Mouse (Mus musculus) heart, embryonic 14.5 days (tissue): ENCODE measurements around the gene 2410004P03Rik. TPM values are rescaled to one million over a fixed set of nuclear protein-coding genes. Genes with fewer than 3 reads are reported as not detected.

Source experiments
- ATAC-seq: fragments of 200-750 bp; cut with Nextera tagmentation; 2 replicates; pipeline ENCODE4 v1.8.0; 2017; ENCODE audit warnings: low read depth, moderate TSS enrichment; ENCODE audit not compliant: insufficient number of reproducible peaks, insufficient read depth, low FRiP score
- H3K27ac ChIP-seq, 2 experiments: fragments of 200-500 bp in 1 of 2; fragments of 300-500 bp in 1 of 2; sonication (generic) in 1 of 2; replicated peaks in 1 of 2; 2 replicates each; pipeline ENCODE4 v1.5.1; 2012 to 2014; ENCODE audit warnings: low read depth in 2 of 2, low read length in 2 of 2, control low read depth in 1 of 2, mild to moderate bottlenecking in 1 of 2, mixed read lengths in 1 of 2; ENCODE audit not compliant: control insufficient read depth in 1 of 2, insufficient read depth in 1 of 2
- H3K27me3 ChIP-seq: fragments of 300-500 bp; sonication (generic); 2 replicates; pipeline ENCODE4 v1.6.1; 2014; ENCODE audit warnings: mild to moderate bottlenecking, low read length, control low read depth; ENCODE audit not compliant: control insufficient read depth, insufficient read depth
- H3K36me3 ChIP-seq: fragments of 300-500 bp; sonication (generic); 2 replicates; pipeline ENCODE4 v1.6.1; 2014; ENCODE audit warnings: mild to moderate bottlenecking, control low read depth, low read length, mixed read lengths; ENCODE audit not compliant: control insufficient read depth, insufficient read depth
- H3K4me1 ChIP-seq, 2 experiments: fragments of 200-500 bp in 1 of 2; fragments of 300-500 bp in 1 of 2; sonication (generic) in 1 of 2; 2 replicates each; pipeline ENCODE4 v1.6.1; 2012 to 2014; ENCODE audit warnings: low read length in 2 of 2, control low read depth in 1 of 2, mixed read lengths in 1 of 2; ENCODE audit not compliant: control insufficient read depth in 2 of 2, insufficient read depth in 2 of 2
- H3K4me2 ChIP-seq: fragments of 300-500 bp; sonication (generic); 2 replicates; pipeline ENCODE4 v1.6.1; 2014; ENCODE audit warnings: mild to moderate bottlenecking, low read length
- H3K4me3 ChIP-seq, 2 experiments: fragments of 200-500 bp in 1 of 2; fragments of 300-500 bp in 1 of 2; sonication (generic) in 1 of 2; 2 replicates each; pipeline ENCODE4 v1.5.1; 2012 to 2014; ENCODE audit warnings: low read length in 2 of 2, mild to moderate bottlenecking in 2 of 2, control low read depth in 1 of 2, low read depth in 1 of 2, moderate library complexity in 1 of 2; ENCODE audit not compliant: control insufficient read depth in 1 of 2, insufficient read depth in 1 of 2
- H3K9ac ChIP-seq: fragments of 300-500 bp; sonication (generic); 2 replicates; pipeline ENCODE4 v1.6.1; 2014; ENCODE audit warnings: mild to moderate bottlenecking, low read length
- H3K9me3 ChIP-seq: fragments of 300-500 bp; sonication (generic); 2 replicates; pipeline ENCODE4 v1.6.1; 2016; ENCODE audit warnings: low read length, control low read depth; ENCODE audit not compliant: control insufficient read depth
- WGBS: fragments of 180-500 bp; shearing (Covaris S2); extraction: QIAGEN DNeasy Blood & Tissue Kit; methylation state at CpG from one replicate; pipeline ENCODE4 v1.1.7; 2014; 5-methylcytosine and 5-hydroxymethylcytosine counted together
- polyA plus RNA-seq: library from polyadenylated mRNA; unstranded; fragments of >200 nt; fragmentation: Nextera tagmentation; extraction: Ambion mirVana; gene quantifications from 2 replicates; pipeline ENCODE4 v1.2.1, GENCODE M21; 2014

Gene 2410004P03Rik
- polyA plus RNA-seq, 1 experiment from 2014 or later, result not detected

DNA sequence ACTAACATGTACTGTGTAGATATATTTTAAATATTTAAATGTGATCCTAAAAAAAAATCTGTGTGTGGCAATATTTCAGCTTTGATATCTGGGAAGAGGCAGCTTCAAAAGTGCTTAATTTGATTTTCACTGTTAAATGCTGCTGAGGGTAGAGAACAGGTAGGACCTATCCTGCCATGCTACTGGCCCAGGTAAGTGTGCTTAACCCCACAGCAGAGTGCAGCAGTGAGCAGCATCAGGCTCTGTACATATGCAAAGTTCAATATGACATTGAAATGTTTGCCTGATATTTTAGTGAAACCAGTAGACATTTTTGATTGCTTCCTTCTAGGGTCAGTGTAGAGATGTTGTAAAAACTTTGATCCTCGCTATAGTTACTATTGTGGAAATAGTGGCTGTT is 25.7 kb downstream of the 2410004P03Rik start:
- Histone ChIP-seq H3K27me3 (no peaks in the 10 kb centered on the region), H3K4me3 (no peak overlapping the region), H3K27ac (no peak overlapping the region), H3K36me3 (peaks cover 72% of the 10 kb centered on the region), H3K9me3 (no peaks in the 10 kb centered on the region), H3K4me1 (no peaks in the 10 kb centered on the region), H3K4me2 (no peak overlapping the region), H3K9ac (no peak overlapping the region)
- no peak for ATAC-seq
- WGBS, result 91% methylated on average over 1 of the region's 1 CpGs

DNA sequence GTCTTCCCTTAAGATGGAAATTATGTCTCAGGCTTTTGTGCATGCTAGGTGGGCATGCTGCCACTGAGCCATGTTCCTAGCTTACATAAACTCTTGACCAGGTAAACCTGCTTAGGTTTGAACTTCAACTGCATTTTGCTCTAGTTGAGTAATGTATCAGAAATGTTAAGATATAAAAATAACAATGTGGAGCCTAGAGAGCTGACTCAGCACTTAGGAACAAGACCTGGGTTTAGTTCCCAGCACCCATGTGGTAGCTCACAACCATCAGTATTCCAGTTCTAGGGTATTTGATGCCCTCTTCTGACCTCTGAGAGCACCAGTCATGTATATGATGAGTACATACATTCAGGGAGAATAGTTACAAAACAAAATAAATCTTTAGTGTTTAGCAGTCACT is 34.4 kb downstream of the 2410004P03Rik start:
- Histone ChIP-seq H3K9ac (no peak overlapping the region), H3K4me3 (no peak overlapping the region), H3K36me3 (peaks cover 95% of the 10 kb centered on the region), H3K27ac (no peak overlapping the region), H3K9me3 (no peaks in the 10 kb centered on the region), H3K4me2 (no peak overlapping the region), H3K27me3 (no peaks in the 10 kb centered on the region), H3K4me1 (no peaks in the 10 kb centered on the region)
- no peak for ATAC-seq

DNA sequence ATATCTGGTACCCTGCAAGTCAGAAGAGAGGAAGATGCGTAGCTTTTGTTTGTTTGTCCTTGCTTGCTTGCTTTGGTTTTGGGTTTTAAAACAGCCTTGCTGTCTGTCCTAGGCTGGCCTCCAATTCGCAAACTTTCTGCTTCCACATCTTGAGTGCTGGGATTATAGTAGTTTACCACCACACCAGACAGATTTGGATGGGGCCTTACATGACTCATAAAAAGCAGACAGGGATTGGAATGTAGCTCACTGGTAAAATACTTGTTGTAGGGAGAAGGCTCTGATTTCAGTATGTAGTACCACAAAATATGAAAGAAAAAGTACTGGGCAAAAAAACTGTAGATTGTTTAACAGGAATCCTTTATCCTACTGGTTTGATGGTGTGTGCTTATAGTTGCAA is 44.7 kb downstream of the 2410004P03Rik start:
- no peak overlapping the region for H3K9ac ChIP-seq
- H3K4me3 ChIP-seq, result no peak overlapping the region
- H3K27me3 ChIP-seq, result no peaks in the 10 kb centered on the region
- 94% methylated on average over 2 of the region's 2 CpGs for WGBS
- no peak overlapping the region for H3K4me2 ChIP-seq
- no peak overlapping the region for H3K27ac ChIP-seq
- H3K36me3 ChIP-seq, result peaks cover 87% of the 10 kb centered on the region
- no peaks in the 10 kb centered on the region for H3K9me3 ChIP-seq
- H3K4me1 ChIP-seq, result no peaks in the 10 kb centered on the region
- ATAC-seq, result no peak

DNA sequence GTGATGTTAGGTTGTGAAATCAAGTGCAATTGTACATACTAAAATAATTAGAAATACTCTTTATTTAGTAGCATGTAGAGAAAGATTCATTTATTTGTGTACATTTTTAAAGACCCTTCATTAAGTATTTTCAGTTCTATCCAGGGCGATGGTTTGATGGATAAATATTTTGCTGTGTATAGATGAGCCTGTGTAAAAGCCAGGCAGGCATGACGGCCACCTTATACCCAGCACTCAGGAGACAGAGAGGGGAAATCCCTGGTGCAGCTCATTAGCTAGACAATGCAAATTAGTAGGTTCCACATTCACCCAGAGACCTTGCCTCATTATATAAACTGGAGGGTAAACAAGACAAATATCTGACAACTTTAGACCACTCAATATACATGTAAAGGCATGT is 48.2 kb downstream of the 2410004P03Rik start:
- 89% methylated on average over 2 of the region's 2 CpGs for WGBS
- no peak overlapping the region for H3K4me2 ChIP-seq
- no peak for ATAC-seq
- no peak overlapping the region for H3K27ac ChIP-seq
- no peaks in the 10 kb centered on the region for H3K27me3 ChIP-seq
- H3K9ac ChIP-seq, result no peak overlapping the region
- H3K9me3 ChIP-seq, result no peaks in the 10 kb centered on the region
- no peaks in the 10 kb centered on the region for H3K4me1 ChIP-seq
- peaks cover 84% of the 10 kb centered on the region for H3K36me3 ChIP-seq
- H3K4me3 ChIP-seq, result no peak overlapping the region

DNA sequence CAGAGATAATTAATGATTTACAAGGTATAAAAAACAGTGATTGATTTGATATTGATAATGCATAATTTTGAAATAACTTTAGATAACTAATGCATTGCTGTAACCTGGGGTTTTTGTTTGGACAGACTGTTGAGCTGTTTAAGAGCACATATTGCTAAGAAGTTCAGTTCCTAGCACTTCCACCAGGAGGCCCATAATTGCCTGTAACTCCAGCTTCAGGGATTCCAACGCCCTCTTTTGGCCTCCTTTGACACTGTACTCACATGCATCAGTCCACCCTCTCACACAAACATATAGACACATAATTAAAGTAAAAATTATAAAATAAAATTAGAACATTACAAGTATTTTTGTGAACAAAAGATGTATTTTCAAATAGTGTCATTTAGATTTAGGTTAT is 52.7 kb downstream of the 2410004P03Rik start:
- no peaks in the 10 kb centered on the region for H3K27me3 ChIP-seq
- H3K4me1 ChIP-seq, result no peaks in the 10 kb centered on the region
- no peaks in the 10 kb centered on the region for H3K9me3 ChIP-seq
- no peak for ATAC-seq
- H3K36me3 ChIP-seq, result peaks cover 80% of the 10 kb centered on the region
- H3K4me2 ChIP-seq, result no peak overlapping the region
- 77% methylated on average over 1 of the region's 1 CpGs for WGBS
- no peak overlapping the region for H3K27ac ChIP-seq
- no peak overlapping the region for H3K9ac ChIP-seq
- H3K4me3 ChIP-seq, result no peak overlapping the region

Other genes with a start within 250 kb of the 2410004P03Rik start
- 0.39 and 0.59 TPM in 2 replicates for gene Greb1, start 210.8 kb downstream of the 2410004P03Rik start, polyA plus RNA-seq
- 51.3 and 57.3 TPM in 2 replicates for gene E2f6, start 200.8 kb downstream of the 2410004P03Rik start, polyA plus RNA-seq
- gene Rock2, start 116.8 kb downstream of the 2410004P03Rik start, polyA plus RNA-seq, result 24.8 and 26.7 TPM in 2 replicates
- gene Pqlc3, start 11.3 kb downstream of the 2410004P03Rik start, polyA plus RNA-seq, result 3.2 and 4.0 TPM in 2 replicates
- 0.07 and 0.35 TPM in 2 replicates for gene Kcnf1, start 165.2 kb upstream of the 2410004P03Rik start, polyA plus RNA-seq